Mouse (Mus musculus): Measurements from ENCODE around the gene Car7. TPM values are rescaled to one million over a fixed set of nuclear protein-coding genes. Genes with fewer than 3 reads are reported as not detected.

Car7 gene
- 1.2 and 1.4 TPM in 2 replicates for polyA plus RNA-seq (2015; fragmentation: Nextera tagmentation; extraction: Ambion mirVana)

- H3K4me3 ChIP-seq (ENCODE audit: low read length): peak within 1 kb of the TSS; percentile 96
- WGBS: under 1% methylated on average over 70 of the region's 70 CpGs
- peaks cover 3% of the 10 kb centered on the region; the same call in 1 of the 2 replicates for H3K36me3 ChIP-seq (ENCODE audit: control insufficient read depth, insufficient read depth, low read length)
- H3K27me3 ChIP-seq (replicated peaks; ENCODE audit: control insufficient read depth, insufficient read depth, low read length): peaks cover 4% of the 10 kb centered on the region; the same call in 1 of the 2 replicates
- no peaks in the 10 kb centered on the region for H3K9me3 ChIP-seq (ENCODE audit: control insufficient read depth, low read length)
- peak; percentile 98 for ATAC-seq
- peaks cover 16% of the 10 kb centered on the region for H3K4me1 ChIP-seq (ENCODE audit: control insufficient read depth, insufficient read depth, low read length)
- H3K9ac ChIP-seq (ENCODE audit: low read depth, low read length): peak within 1 kb of the TSS; percentile 95
- peak within 1 kb of the TSS; percentile 59 for H3K4me2 ChIP-seq (ENCODE audit: low read depth, low read length)
- H3K27ac ChIP-seq (ENCODE audit: low read length): peak within 1 kb of the TSS; percentile 87
These were observed at the start of gene Car7, which contains the start of gene Nae1 for GRCm38 (mm10) chr8:104533971-104534778. TSS of gene Car7 (plus strand) at chr8:104534689. TSS of gene Nae1 (minus strand) at chr8:104534637.

- no peaks in the 10 kb centered on the region for H3K27me3 ChIP-seq (replicated peaks; ENCODE audit: control insufficient read depth, insufficient read depth, low read length)
- H3K4me3 ChIP-seq (ENCODE audit: low read length): peak within 1 kb of the TSS; percentile 59
- 2% methylated on average over 64 of the region's 64 CpGs for WGBS
- ATAC-seq: peak; percentile 92
- H3K4me1 ChIP-seq (ENCODE audit: control insufficient read depth, insufficient read depth, low read length): peaks cover 2% of the 10 kb centered on the region; the same call in 1 of the 2 replicates
- H3K4me2 ChIP-seq (ENCODE audit: low read depth, low read length): peak within 1 kb of the TSS; percentile 96
- H3K9me3 ChIP-seq (ENCODE audit: control insufficient read depth, low read length): no peaks in the 10 kb centered on the region
- H3K9ac ChIP-seq (ENCODE audit: low read depth, low read length): peak within 1 kb of the TSS; percentile 76
- 0 out of 2 replicates have a peak, but pooled peaks cover 3% of the 10 kb centered on the region for H3K36me3 ChIP-seq (ENCODE audit: control insufficient read depth, insufficient read depth, low read length)
- H3K27ac ChIP-seq (ENCODE audit: low read length): no peak within 1 kb of the TSS
These were observed 25.2 kb upstream of the Car7 start, which contains the start of gene Terb1 for GRCm38 (mm10) chr8:104509061-104510006. TSS of gene Terb1 (minus strand) at chr8:104509910.

GRCm38 (mm10) chr8:104510134-104510533 is 24.4 kb upstream of the Car7 start:
- no peak overlapping the region for H3K4me3 ChIP-seq (ENCODE audit: low read length)
- H3K36me3 ChIP-seq (ENCODE audit: control insufficient read depth, insufficient read depth, low read length): 0 out of 2 replicates have a peak, but pooled peaks cover 5% of the 10 kb centered on the region
- ATAC-seq: peak; percentile 22; the same call in 1 of the 2 replicates
- H3K27ac ChIP-seq (ENCODE audit: low read length): no peak overlapping the region
- 79% methylated on average over 3 of the region's 3 CpGs for WGBS
- H3K27me3 ChIP-seq (replicated peaks; ENCODE audit: control insufficient read depth, insufficient read depth, low read length): no peaks in the 10 kb centered on the region
- peaks cover 2% of the 10 kb centered on the region; the same call in 1 of the 2 replicates for H3K4me1 ChIP-seq (ENCODE audit: control insufficient read depth, insufficient read depth, low read length)
- H3K4me2 ChIP-seq (ENCODE audit: low read depth, low read length): peak overlapping the region; percentile 96; the same call in 1 of the 2 replicates
- H3K9me3 ChIP-seq (ENCODE audit: control insufficient read depth, low read length): no peaks in the 10 kb centered on the region
- no peak overlapping the region; the same call in 1 of the 2 replicates for H3K9ac ChIP-seq (ENCODE audit: low read depth, low read length)

- 80% methylated on average over 5 of the region's 5 CpGs for WGBS
- Histone ChIP-seq H3K4me1 (ENCODE audit: control insufficient read depth, insufficient read depth, low read length) (no peaks in the 10 kb centered on the region), H3K4me2 (ENCODE audit: low read depth, low read length) (no peak overlapping the region), H3K4me3 (ENCODE audit: low read length) (no peak overlapping the region), H3K27me3 (replicated peaks; ENCODE audit: control insufficient read depth, insufficient read depth, low read length) (no peaks in the 10 kb centered on the region), H3K36me3 (ENCODE audit: control insufficient read depth, insufficient read depth, low read length) (0 out of 2 replicates have a peak, but pooled peaks cover 7% of the 10 kb centered on the region), H3K27ac (ENCODE audit: low read length) (no peak overlapping the region), H3K9me3 (ENCODE audit: control insufficient read depth, low read length) (no peaks in the 10 kb centered on the region), H3K9ac (ENCODE audit: low read depth, low read length) (no peak overlapping the region)
- no peak for ATAC-seq
These were observed 16.6 kb upstream of the Car7 start for GRCm38 (mm10) chr8:104517872-104518271.

GRCm38 (mm10) chr8:104529671-104530070 is 4.8 kb upstream of the Car7 start:
- H3K4me2 ChIP-seq (ENCODE audit: low read depth, low read length): no peak overlapping the region
- whole genome bisulfite sequencing: 95% methylated on average over 6 of the region's 6 CpGs
- no peak overlapping the region for H3K27ac ChIP-seq (ENCODE audit: low read length)
- H3K4me3 ChIP-seq (ENCODE audit: low read length): no peak overlapping the region
- ATAC-seq: no peak
- H3K27me3 ChIP-seq (replicated peaks; ENCODE audit: control insufficient read depth, insufficient read depth, low read length): no peaks in the 10 kb centered on the region
- no peaks in the 10 kb centered on the region for H3K9me3 ChIP-seq (ENCODE audit: control insufficient read depth, low read length)
- peaks cover 6% of the 10 kb centered on the region for H3K4me1 ChIP-seq (ENCODE audit: control insufficient read depth, insufficient read depth, low read length)
- peaks cover 3% of the 10 kb centered on the region; the same call in 1 of the 2 replicates for H3K36me3 ChIP-seq (ENCODE audit: control insufficient read depth, insufficient read depth, low read length)
- H3K9ac ChIP-seq (ENCODE audit: low read depth, low read length): no peak overlapping the region

GRCm38 (mm10) chr8:104533551-104533950 is 938 bp upstream of the Car7 start:
- peak overlapping the region; percentile 95 for H3K9ac ChIP-seq (ENCODE audit: low read depth, low read length)
- 0 out of 2 replicates have a peak overlapping the region, but pooled peaks have one; percentile 87 for H3K27ac ChIP-seq (ENCODE audit: low read length)
- peaks cover 3% of the 10 kb centered on the region; the same call in 1 of the 2 replicates for H3K36me3 ChIP-seq (ENCODE audit: control insufficient read depth, insufficient read depth, low read length)
- ATAC-seq: peak; percentile 11; the same call in 1 of the 2 replicates
- H3K9me3 ChIP-seq (ENCODE audit: control insufficient read depth, low read length): no peaks in the 10 kb centered on the region
- WGBS: 16% methylated on average over 7 of the region's 7 CpGs
- H3K4me3 ChIP-seq (ENCODE audit: low read length): peak overlapping the region; percentile 96
- H3K27me3 ChIP-seq (replicated peaks; ENCODE audit: control insufficient read depth, insufficient read depth, low read length): no peaks in the 10 kb centered on the region
- peak overlapping the region; percentile 51 for H3K4me2 ChIP-seq (ENCODE audit: low read depth, low read length)
- peaks cover 16% of the 10 kb centered on the region for H3K4me1 ChIP-seq (ENCODE audit: control insufficient read depth, insufficient read depth, low read length)

GRCm38 (mm10) chr8:104534779-104535141 is 271 bp downstream of the Car7 start:
- no peaks in the 10 kb centered on the region for H3K9me3 ChIP-seq (ENCODE audit: control insufficient read depth, low read length)
- peak overlapping the region; percentile 96 for H3K4me3 ChIP-seq (ENCODE audit: low read length)
- no peak overlapping the region for H3K27ac ChIP-seq (ENCODE audit: low read length)
- WGBS: 11% methylated on average over 9 of the region's 9 CpGs
- H3K4me2 ChIP-seq (ENCODE audit: low read depth, low read length): peak overlapping the region; percentile 59
- H3K36me3 ChIP-seq (ENCODE audit: control insufficient read depth, insufficient read depth, low read length): peaks cover 2% of the 10 kb centered on the region; the same call in 1 of the 2 replicates
- peak; percentile 67 for ATAC-seq
- H3K9ac ChIP-seq (ENCODE audit: low read depth, low read length): peak overlapping the region; percentile 95
- peaks cover 10% of the 10 kb centered on the region for H3K27me3 ChIP-seq (replicated peaks; ENCODE audit: control insufficient read depth, insufficient read depth, low read length)
- peaks cover 16% of the 10 kb centered on the region for H3K4me1 ChIP-seq (ENCODE audit: control insufficient read depth, insufficient read depth, low read length)

- H3K27ac ChIP-seq (ENCODE audit: low read length): no peak overlapping the region
- no peaks in the 10 kb centered on the region for H3K36me3 ChIP-seq (ENCODE audit: control insufficient read depth, insufficient read depth, low read length)
- peak overlapping the region; percentile 96 for H3K4me3 ChIP-seq (ENCODE audit: low read length)
- 0 out of 2 replicates have a peak overlapping the region, but pooled peaks have one; percentile 95 for H3K9ac ChIP-seq (ENCODE audit: low read depth, low read length)
- 29% methylated on average over 7 of the region's 7 CpGs for WGBS
- peak overlapping the region; percentile 59 for H3K4me2 ChIP-seq (ENCODE audit: low read depth, low read length)
- no peak for ATAC-seq
- H3K4me1 ChIP-seq (ENCODE audit: control insufficient read depth, insufficient read depth, low read length): peaks cover 16% of the 10 kb centered on the region
- H3K27me3 ChIP-seq (replicated peaks; ENCODE audit: control insufficient read depth, insufficient read depth, low read length): peaks cover 16% of the 10 kb centered on the region
- H3K9me3 ChIP-seq (ENCODE audit: control insufficient read depth, low read length): no peaks in the 10 kb centered on the region
These were observed 889 bp downstream of the Car7 start for GRCm38 (mm10) chr8:104535378-104535777.

All from intestine, embryonic 16.5 days (tissue).